Mouse (Mus musculus): ENCODE results near the gene Sec61g.
"Not testable (repeated sequence)": the region's sequence is repeated elsewhere in the genome, so short reads cannot be mapped to it uniquely, and the experiment has no call there.

Sec61g gene

GRCm38 (mm10) chr11:16508052-16508654, at the start of gene Sec61g:
Gene Sec61g, minus strand, starts transcription at chr11:16508484.
- peak; percentile 95 for DNase-seq (ENCODE audit: low spot score)

- no peak for DNase-seq (ENCODE audit: low spot score)
Observed at GRCm38 (mm10) chr11:16546421-16547163, 38.3 kb upstream of the Sec61g start.

- DNase-seq (ENCODE audit: low spot score): no peak
Observed at GRCm38 (mm10) chr11:16537379-16537778, 29.1 kb upstream of the Sec61g start.

DNA sequence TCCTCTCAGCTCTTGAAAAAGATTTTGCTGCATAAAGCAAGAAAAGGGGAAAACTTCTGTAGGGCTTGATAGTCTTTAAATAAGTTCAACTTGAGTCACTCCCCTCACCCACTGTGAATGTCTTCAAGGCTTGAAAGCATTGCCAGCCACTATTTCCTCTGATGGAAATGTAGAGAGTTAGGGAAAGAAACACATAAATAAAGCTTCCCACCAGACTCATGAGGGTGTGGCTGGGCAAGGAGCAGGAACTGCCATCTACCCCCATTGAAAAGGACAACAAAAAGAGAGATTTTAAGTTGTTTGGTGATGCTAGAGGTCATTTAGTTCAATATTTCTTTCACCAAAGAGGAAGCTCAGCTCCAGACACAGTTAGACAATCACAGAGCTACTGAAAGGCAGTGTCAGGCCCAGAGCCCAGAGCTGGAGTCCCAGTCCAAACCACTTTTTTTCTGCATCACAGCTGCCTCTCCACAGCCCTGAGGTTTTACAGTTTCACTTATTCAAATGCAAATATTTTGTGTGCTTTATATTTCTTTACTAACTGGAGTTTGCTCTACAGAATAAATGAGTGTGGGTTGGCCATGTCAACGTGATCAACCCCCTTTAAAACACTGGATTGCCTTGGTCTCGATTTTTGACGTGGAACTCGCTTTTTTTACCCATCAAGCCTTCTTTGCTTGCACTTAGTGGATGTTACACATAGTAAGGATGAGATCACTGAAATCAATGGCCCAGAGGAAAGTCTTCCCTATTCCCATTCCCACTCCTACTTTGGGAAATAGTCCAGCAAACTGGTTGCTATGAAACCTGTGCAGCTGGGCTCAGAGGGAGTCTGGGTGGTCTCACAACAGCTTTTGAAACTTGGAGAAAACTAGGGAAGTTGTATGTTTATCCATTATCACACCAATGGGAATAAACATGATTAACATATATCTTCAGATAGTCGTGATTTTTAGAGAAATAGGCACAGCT, 26.6 kb upstream of the Sec61g start:
- DNase-seq (ENCODE audit: low spot score): no peak

GRCm38 (mm10) chr11:16532877-16533276, 24.6 kb upstream of the Sec61g start:
- no peak for DNase-seq (ENCODE audit: low spot score)

- no peak for DNase-seq (ENCODE audit: low spot score)
Observed at GRCm38 (mm10) chr11:16528909-16529308, 20.6 kb upstream of the Sec61g start.

DNA sequence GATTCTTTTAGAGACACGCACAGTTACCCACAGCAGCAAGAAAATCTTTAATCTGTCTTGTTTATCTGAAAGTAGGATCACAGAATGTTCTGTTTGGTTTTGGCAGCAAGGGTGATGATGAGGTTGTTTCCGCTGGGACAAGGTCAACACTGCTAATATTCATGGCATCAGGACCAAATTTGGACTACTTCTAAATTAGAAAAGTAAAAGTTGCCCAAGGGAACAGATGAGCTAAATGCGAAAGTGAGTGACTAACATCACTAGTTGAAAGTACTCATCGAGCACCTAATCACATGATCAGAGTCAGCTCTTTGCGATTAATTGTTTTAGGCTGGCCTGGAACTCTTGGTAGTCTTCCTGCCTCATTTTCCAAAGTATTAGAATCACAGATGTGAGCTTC, 20.1 kb upstream of the Sec61g start:
- DNase-seq (ENCODE audit: low spot score): no peak

- no peak for DNase-seq (ENCODE audit: low spot score)
Observed at GRCm38 (mm10) chr11:16527743-16528142, 19.5 kb upstream of the Sec61g start.

DNA sequence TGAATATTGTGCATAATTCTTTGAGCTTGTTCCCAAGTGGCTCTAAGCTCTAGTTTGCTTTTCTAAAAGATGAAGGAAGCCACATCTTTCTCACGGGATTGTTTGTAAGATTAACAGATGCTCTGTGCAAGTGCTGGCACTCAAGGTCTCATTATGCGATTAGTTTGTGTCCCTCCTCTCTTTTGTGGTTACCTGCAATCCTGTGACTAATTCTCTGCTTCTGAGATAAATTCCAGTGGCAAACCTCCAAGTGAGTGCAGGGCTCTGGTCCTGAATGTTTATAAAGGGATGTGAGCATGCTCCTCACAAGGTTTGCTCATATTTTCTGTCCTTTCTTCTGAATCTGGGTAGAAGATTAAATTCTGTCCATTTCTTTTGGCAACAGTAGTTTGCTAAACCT, 18.2 kb upstream of the Sec61g start:
- DNase-seq (ENCODE audit: low spot score): no peak

DNA sequence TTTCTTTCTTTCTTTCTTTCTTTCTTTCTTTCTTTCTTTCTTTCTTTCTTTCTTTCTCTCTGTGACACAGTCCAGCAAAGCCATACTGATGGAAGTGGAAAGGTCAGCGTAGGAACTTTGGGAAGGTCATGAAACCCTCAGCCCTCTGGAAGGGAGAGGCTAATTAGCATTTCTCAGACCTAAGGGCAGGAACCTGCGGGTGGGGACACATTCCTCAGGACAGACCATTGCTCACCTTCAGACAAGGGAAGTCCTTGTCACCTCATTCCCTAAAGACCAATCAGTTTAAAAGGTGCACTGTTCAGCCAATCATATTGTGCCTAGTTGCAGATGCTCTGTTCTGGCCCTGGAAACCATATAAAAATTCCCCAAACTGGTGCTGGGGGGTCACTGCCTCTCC, 17.4 kb upstream of the Sec61g start:
- DNase-seq (ENCODE audit: low spot score): no peak

GRCm38 (mm10) chr11:16524917-16525640, 16.8 kb upstream of the Sec61g start:
- peak; percentile 54 for DNase-seq (ENCODE audit: low spot score)

DNA sequence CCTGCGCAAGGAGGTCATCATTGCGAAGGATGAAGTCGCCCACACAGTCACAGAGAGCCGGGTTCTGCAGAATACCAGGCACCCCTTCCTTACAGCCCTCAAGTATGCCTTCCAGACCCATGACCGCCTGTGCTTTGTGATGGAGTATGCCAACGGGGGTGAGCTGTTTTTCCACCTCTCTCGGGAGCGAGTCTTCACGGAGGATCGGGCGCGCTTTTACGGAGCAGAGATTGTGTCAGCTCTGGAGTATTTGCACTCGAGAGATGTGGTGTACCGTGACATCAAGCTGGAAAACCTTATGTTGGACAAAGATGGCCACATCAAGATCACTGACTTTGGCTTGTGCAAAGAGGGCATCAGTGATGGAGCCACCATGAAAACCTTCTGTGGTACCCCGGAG, 6.8 kb upstream of the Sec61g start:
- DNase-seq (ENCODE audit: low spot score): not testable (repeated sequence)

- DNase-seq (ENCODE audit: low spot score): not testable (repeated sequence)
Observed at GRCm38 (mm10) chr11:16514221-16514620, 5.9 kb upstream of the Sec61g start.

GRCm38 (mm10) chr11:16507385-16508051, 766 bp downstream of the Sec61g start:
- no peak for DNase-seq (ENCODE audit: low spot score)

DNA sequence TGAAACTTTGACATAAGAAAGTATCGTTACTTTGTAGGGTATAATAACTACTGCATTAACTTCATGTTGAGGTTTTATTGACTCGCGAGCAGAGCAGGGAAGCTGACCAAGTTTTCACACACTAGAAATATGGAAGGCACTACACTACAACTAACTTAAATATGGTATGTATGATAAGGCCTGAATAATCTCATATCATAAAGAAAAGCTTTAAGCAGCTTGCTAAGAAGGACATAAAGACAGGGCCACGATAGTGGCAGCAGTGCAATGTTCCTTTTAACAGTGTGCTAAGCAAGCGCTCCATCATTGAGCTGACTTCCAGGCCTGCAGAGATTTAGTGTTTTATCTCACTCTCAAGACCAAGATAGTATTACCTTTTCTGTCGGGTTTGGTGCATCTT, 2.3 kb downstream of the Sec61g start:
- DNase-seq (ENCODE audit: low spot score): no peak

DNA sequence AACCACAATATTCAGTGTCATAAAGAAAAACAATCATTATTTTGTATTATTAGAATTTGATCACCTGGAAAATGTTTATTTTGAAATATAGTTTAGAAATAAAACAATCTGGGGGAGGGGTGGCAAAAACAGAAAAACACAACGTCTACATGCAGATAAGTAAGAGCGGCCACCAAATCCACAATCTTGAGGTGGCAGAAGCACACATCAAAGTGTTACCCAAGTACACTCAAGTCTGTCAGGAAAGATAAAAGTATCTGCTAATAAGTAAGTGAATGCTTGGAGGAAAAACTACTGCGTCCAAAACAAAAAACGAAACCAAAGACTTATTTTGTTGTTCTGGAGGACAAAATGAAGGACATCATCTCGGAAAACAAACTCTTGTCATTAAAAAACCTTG, 5.1 kb downstream of the Sec61g start:
- DNase-seq (ENCODE audit: low spot score): no peak

GRCm38 (mm10) chr11:16502744-16503143, 5.5 kb downstream of the Sec61g start:
- DNase-seq (ENCODE audit: low spot score): no peak

DNA sequence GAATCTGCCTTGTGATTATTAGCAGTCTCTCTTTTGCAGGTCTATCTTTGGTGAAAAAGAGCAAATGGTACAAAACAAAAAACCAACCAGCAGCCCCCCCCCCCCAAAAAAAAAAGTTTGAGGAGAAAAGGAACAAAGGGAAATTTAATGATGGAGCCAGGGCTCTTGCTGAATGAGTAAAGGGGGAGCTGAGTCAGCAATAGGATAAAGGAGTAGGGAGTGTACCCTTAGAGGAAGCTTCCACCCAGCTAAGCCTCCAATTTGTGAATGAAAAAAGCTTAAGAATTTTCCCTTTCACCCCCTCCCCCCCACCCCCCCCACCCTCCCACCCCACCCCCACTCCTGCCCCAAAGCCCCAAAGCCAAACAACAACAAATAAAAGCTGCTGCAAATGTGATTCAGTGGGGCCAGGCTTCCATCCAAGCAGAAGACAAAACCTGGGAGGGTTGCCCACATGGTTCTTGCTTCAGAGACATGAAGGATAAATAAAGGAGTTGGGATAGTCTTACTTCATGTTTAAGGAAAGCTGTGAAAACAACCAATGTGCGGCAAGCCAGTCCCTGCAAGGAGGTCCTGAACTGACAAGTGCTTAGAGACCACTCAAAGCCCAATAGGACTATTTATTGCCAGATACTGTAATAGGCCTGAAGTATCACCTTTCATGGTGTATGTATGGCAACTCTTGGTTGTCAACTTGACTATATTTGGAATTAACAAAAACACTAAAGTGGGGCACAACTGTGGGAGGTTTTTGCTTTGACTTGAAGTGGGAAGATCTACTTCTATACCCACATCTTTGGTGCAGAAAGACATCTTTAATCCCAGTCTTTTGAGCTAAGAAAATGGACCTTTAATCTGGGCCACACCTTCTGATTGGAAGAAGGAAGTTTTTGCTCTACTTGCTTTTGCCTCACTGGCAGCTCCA, 9.3 kb downstream of the Sec61g start:
- DNase-seq (ENCODE audit: low spot score): no peak

All from lung, postnatal 25 days (tissue).